Mouse (Mus musculus) cerebellum, adult 11-12 months (tissue): Measurements from ENCODE around the gene Fads3.

Experiments used
- DNase-seq: peaks from one replicate; pipeline ENCODE4 v3.0.0; 2022

Fads3 gene

GRCm38 (mm10) chr19:10022414-10023303, 18.7 kb upstream of the Fads3 start:
- no peak for DNase-seq

GRCm38 (mm10) chr19:10023304-10023758, 18.0 kb upstream of the Fads3 start:
- DNase-seq = no peak

- DNase-seq = no peak
Measured at GRCm38 (mm10) chr19:10025169-10025875, 16.0 kb upstream of the Fads3 start.

GRCm38 (mm10) chr19:10029746-10030145, 11.6 kb upstream of the Fads3 start:
- DNase-seq = no peak

- peak; percentile 63 for DNase-seq
Measured at GRCm38 (mm10) chr19:10033211-10033973, 8.0 kb upstream of the Fads3 start.

- DNase-seq = no peak
Measured at GRCm38 (mm10) chr19:10034356-10034755, 7.0 kb upstream of the Fads3 start.

- DNase-seq = peak; percentile 57
Measured at GRCm38 (mm10) chr19:10034785-10035447, 6.5 kb upstream of the Fads3 start.

- no peak for DNase-seq
Measured at GRCm38 (mm10) chr19:10037534-10037933, 3.8 kb upstream of the Fads3 start.

- no peak for DNase-seq
Measured at GRCm38 (mm10) chr19:10038364-10038763, 3.0 kb upstream of the Fads3 start.

- peak; percentile 62 for DNase-seq
Measured at GRCm38 (mm10) chr19:10038910-10039309, 2.5 kb upstream of the Fads3 start.

GRCm38 (mm10) chr19:10039615-10040014, 1.8 kb upstream of the Fads3 start:
- DNase-seq = peak; percentile 56

- DNase-seq = peak; percentile 83
Measured at GRCm38 (mm10) chr19:10040866-10041387, 442 bp upstream of the Fads3 start.

- DNase-seq = peak; percentile 63
Measured at GRCm38 (mm10) chr19:10042232-10042631, 863 bp downstream of the Fads3 start.

- peak; percentile 41 for DNase-seq
Measured at GRCm38 (mm10) chr19:10042816-10043215, 1.4 kb downstream of the Fads3 start.

GRCm38 (mm10) chr19:10043643-10044042, 2.3 kb downstream of the Fads3 start:
- DNase-seq = peak; percentile 43

GRCm38 (mm10) chr19:10045707-10046106, 4.3 kb downstream of the Fads3 start:
- DNase-seq = no peak

GRCm38 (mm10) chr19:10046346-10046745, 5.0 kb downstream of the Fads3 start:
- DNase-seq = no peak

- DNase-seq = no peak
Measured at GRCm38 (mm10) chr19:10046983-10047382, 5.6 kb downstream of the Fads3 start.

- DNase-seq = no peak
Measured at GRCm38 (mm10) chr19:10049533-10049932, 8.2 kb downstream of the Fads3 start.

- no peak for DNase-seq
Measured at GRCm38 (mm10) chr19:10050438-10050837, 9.1 kb downstream of the Fads3 start.

- no peak for DNase-seq
Measured at GRCm38 (mm10) chr19:10052698-10053097, 11.3 kb downstream of the Fads3 start.

- no peak for DNase-seq
Measured at GRCm38 (mm10) chr19:10053692-10054260, 12.4 kb downstream of the Fads3 start.
